Mouse (Mus musculus) thymus, adult 2 months (tissue): ENCODE measurements around the gene P2rx7. TPM values are rescaled to one million over a fixed set of nuclear protein-coding genes. Genes with fewer than 3 reads are reported as not detected.

Experiments used
- DNase-seq: peaks from one replicate; pipeline ENCODE4 v3.0.0; 2021
- H3K27ac ChIP-seq: fragments of 200-500 bp; 2 replicates; pipeline ENCODE4 v1.5.1; 2012; ENCODE audit warnings: low read length, control low read depth; ENCODE audit not compliant: control insufficient read depth, insufficient read depth
- H3K27me3 ChIP-seq: fragments of 200-500 bp; 2 replicates; pipeline ENCODE4 v1.6.1; 2012; ENCODE audit warnings: mild to moderate bottlenecking, low read length, moderate library complexity, mixed read lengths; ENCODE audit not compliant: control insufficient read depth, insufficient read depth
- H3K36me3 ChIP-seq: fragments of 200-500 bp; 2 replicates; pipeline ENCODE4 v1.6.1; 2012; ENCODE audit warnings: mild to moderate bottlenecking, low read length, moderate library complexity; ENCODE audit not compliant: control insufficient read depth, insufficient read depth
- H3K4me1 ChIP-seq: fragments of 200-500 bp; replicated peaks from 2 replicates; pipeline ENCODE4 v1.6.1; 2012; ENCODE audit warnings: low read length; ENCODE audit not compliant: control insufficient read depth, insufficient read depth
- H3K4me3 ChIP-seq: fragments of 200-500 bp; 2 replicates; pipeline ENCODE4 v1.5.1; 2012; ENCODE audit warnings: mild to moderate bottlenecking, low read length, control low read depth, moderate library complexity; ENCODE audit not compliant: control insufficient read depth, insufficient read depth
- CTCF ChIP-seq: fragments of 200-500 bp; IDR thresholded peaks from 2 replicates; pipeline ENCODE4 v1.5.1; 2012; ENCODE audit warnings: mild to moderate bottlenecking, control low read depth, low read length, moderate library complexity, borderline replicate concordance; ENCODE audit not compliant: control insufficient read depth, poor library complexity, insufficient read depth; ENCODE audit errors: extremely low read depth
- POLR2A ChIP-seq: fragments of 200-500 bp; IDR thresholded peaks from 2 replicates; pipeline ENCODE4 v1.6.1; 2012; ENCODE audit warnings: mild to moderate bottlenecking, low read length, control low read depth, moderate library complexity; ENCODE audit not compliant: control insufficient read depth, poor library complexity, insufficient read depth; ENCODE audit errors: extremely low read depth
- WGBS: fragments of 180-500 bp; shearing (Covaris S2); methylation state at CpG from one replicate; pipeline ENCODE4 v1.1.7; 2018; 5-methylcytosine and 5-hydroxymethylcytosine counted together
- polyA plus RNA-seq: library from polyadenylated mRNA; depleted of rRNA; stranded (reverse); fragments of >200 nt; gene quantifications from 2 replicates; pipeline ENCODE4 v1.2.3, GENCODE M21; 2012

P2rx7 gene
- polyA plus RNA-seq, 1 experiment, result 18.5 TPM

DNA sequence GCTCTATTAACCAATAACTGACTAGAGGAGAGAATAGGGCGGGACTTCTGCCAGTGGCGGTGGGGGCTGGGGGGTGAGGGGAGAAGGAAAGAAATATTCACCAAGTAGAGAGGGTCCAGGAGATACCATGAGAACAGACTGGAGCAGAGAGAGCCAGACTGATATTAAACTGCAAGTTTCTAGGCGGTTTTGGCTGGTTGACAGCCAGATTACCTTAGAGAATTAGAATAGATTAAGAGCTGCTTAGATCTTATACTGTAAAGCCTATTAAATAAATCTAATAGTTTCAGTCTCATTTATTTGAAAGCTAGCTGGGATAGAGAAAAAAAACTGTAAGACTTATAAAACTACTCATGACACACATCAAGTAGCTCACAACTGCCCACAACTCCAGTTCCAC, 61.5 kb downstream of the P2rx7 start:
- H3K4me3 ChIP-seq, result no peak overlapping the region
- WGBS, result 98% methylated on average over 3 of the region's 3 CpGs
- H3K36me3 ChIP-seq, result no peaks in the 10 kb centered on the region
- H3K27me3 ChIP-seq, result no peaks in the 10 kb centered on the region
- H3K27ac ChIP-seq, result no peak overlapping the region
- TF ChIP-seq POLR2A (no peak), CTCF (no peak)
- peaks cover 8% of the 10 kb centered on the region for H3K4me1 ChIP-seq
- DNase-seq, result no peak

GRCm38 (mm10) chr5:122706917-122707275, 63.2 kb downstream of the P2rx7 start:
- peak overlapping the region; percentile 64 for H3K27ac ChIP-seq
- TF ChIP-seq CTCF (no peak), POLR2A (no peak)
- H3K36me3 ChIP-seq, result no peaks in the 10 kb centered on the region
- WGBS, result 33% methylated on average over 5 of the region's 5 CpGs
- no peaks in the 10 kb centered on the region for H3K27me3 ChIP-seq
- DNase-seq, result no peak
- H3K4me1 ChIP-seq, result peaks cover 8% of the 10 kb centered on the region
- H3K4me3 ChIP-seq, result peak overlapping the region; percentile 65

- Histone ChIP-seq H3K4me1 (peaks cover 8% of the 10 kb centered on the region), H3K36me3 (no peaks in the 10 kb centered on the region), H3K4me3 (peak within 1 kb of the TSS; percentile 65), H3K27ac (peak within 1 kb of the TSS; percentile 64), H3K27me3 (no peaks in the 10 kb centered on the region)
- DNase-seq, result peak; percentile 86
- TF ChIP-seq CTCF, result no peak
- no peak; the same call in 1 of the 2 replicates for TF ChIP-seq POLR2A
- under 1% methylated on average over 66 of the region's 66 CpGs for WGBS
These were observed 63.8 kb downstream of the P2rx7 start, which contains the start of gene P2rx4 for GRCm38 (mm10) chr5:122707276-122708181. P2rx4 (plus strand) TSS chr5:122707544.

DNA sequence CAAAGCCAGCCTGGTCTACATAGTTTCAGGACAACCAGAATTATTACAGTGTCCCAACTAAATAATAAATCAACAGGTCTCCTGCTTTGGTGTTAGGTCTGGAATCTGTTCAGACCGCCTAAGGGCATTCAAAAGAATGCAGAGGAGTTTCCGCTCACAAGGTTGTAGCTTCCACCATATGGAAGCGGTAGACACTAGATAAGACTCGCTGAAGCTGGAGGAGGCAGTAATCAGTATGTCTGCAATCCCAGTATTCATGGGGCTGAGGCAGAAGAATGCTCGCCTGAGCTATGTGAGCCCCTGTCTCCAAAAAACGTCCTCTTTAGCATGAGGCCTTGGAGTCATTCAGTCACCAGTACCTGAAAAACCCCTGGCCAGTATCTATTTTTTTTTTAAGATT, 65.1 kb downstream of the P2rx7 start:
- TF ChIP-seq POLR2A (no peak), CTCF (no peak)
- 95% methylated on average over 6 of the region's 6 CpGs for WGBS
- no peak for DNase-seq
- Histone ChIP-seq H3K4me3 (no peak overlapping the region), H3K36me3 (no peaks in the 10 kb centered on the region), H3K27me3 (no peaks in the 10 kb centered on the region), H3K4me1 (peaks cover 8% of the 10 kb centered on the region), H3K27ac (no peak overlapping the region)

- WGBS, result 93% methylated on average over 1 of the region's 1 CpGs
- no peak for DNase-seq
These were observed 72.0 kb downstream of the P2rx7 start for GRCm38 (mm10) chr5:122715723-122716122.

GRCm38 (mm10) chr5:122716793-122717192, 73.1 kb downstream of the P2rx7 start:
- Histone ChIP-seq H3K27me3 (no peaks in the 10 kb centered on the region), H3K4me3 (no peak overlapping the region), H3K4me1 (peaks cover 23% of the 10 kb centered on the region), H3K27ac (no peak overlapping the region), H3K36me3 (no peaks in the 10 kb centered on the region)
- no peak for DNase-seq
- 97% methylated on average over 2 of the region's 2 CpGs for WGBS
- TF ChIP-seq POLR2A (no peak), CTCF (no peak)

More at GRCm38 (mm10) chr5:122715723-122716122, 72.0 kb downstream of the P2rx7 start:
- no peak for TF ChIP-seq CTCF
- TF ChIP-seq POLR2A, result no peak
- Histone ChIP-seq H3K27me3 (no peaks in the 10 kb centered on the region), H3K36me3 (no peaks in the 10 kb centered on the region), H3K4me3 (no peak overlapping the region), H3K4me1 (peaks cover 23% of the 10 kb centered on the region), H3K27ac (no peak overlapping the region)

GRCm38 (mm10) chr5:122718400-122718799, 74.7 kb downstream of the P2rx7 start:
- Histone ChIP-seq H3K27ac (no peak overlapping the region), H3K27me3 (no peaks in the 10 kb centered on the region), H3K4me3 (no peak overlapping the region), H3K36me3 (no peaks in the 10 kb centered on the region), H3K4me1 (peaks cover 23% of the 10 kb centered on the region)
- no peak for DNase-seq
- TF ChIP-seq POLR2A, result no peak
- TF ChIP-seq CTCF, result no peak
- WGBS, result 46% methylated on average over 7 of the region's 7 CpGs
